Mouse (Mus musculus) cerebellum, postnatal 25 days (tissue): ENCODE data around the gene Usp48.
"Not testable (repeated sequence)": the region's sequence is repeated elsewhere in the genome, so short reads cannot be mapped to it uniquely, and the experiment has no call there.

Experiments used
- DNase-seq, 2 experiments: peaks; one replicate each; pipeline ENCODE4 v3.0.0; 2021; ENCODE audit warnings: mixed read lengths in 2 of 2

The Usp48 gene

GRCm38 (mm10) chr4:137593601-137594495, at the start of gene Usp48:
Gene Usp48 (plus strand): TSS chr4:137593755.
- DNase-seq: peak; percentile 99 to 100

GRCm38 (mm10) chr4:137545568-137545967, 48.0 kb upstream of the Usp48 start:
- DNase-seq: no peak

GRCm38 (mm10) chr4:137546003-137546525, 47.5 kb upstream of the Usp48 start:
- DNase-seq: peak; percentile 45 to 66

- DNase-seq: peak; percentile 73 to 77
Observed at GRCm38 (mm10) chr4:137553466-137553865, 40.1 kb upstream of the Usp48 start.

- no peak for DNase-seq
Observed at GRCm38 (mm10) chr4:137556673-137557210, 36.8 kb upstream of the Usp48 start.

DNA sequence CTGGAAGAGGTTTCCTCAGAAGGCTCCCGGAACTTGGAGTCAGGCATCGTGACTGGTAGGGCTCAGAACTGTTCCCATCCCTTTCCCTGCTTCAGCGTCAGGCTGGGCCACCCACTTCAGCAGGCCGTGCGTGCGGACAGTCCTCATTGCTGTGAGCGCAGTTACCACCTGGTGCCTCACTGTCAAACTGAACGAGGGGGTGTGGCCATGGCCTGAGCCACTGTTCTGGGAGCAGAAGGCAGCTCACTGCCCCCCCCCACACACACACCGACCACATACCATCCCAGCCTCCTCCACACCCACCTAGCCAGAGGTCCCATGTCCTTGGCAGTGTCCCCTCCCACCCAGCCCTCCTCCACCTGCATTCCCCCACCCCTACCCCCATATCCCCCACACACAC, 23.7 kb upstream of the Usp48 start:
- no peak for DNase-seq

- no peak for DNase-seq
Observed at GRCm38 (mm10) chr4:137574469-137574868, 19.1 kb upstream of the Usp48 start, which contains the start of gene Ldlrad2. Gene Ldlrad2 (minus strand): TSS chr4:137574569.

- no peak for DNase-seq
Observed at GRCm38 (mm10) chr4:137577486-137577885, 16.1 kb upstream of the Usp48 start.

DNA sequence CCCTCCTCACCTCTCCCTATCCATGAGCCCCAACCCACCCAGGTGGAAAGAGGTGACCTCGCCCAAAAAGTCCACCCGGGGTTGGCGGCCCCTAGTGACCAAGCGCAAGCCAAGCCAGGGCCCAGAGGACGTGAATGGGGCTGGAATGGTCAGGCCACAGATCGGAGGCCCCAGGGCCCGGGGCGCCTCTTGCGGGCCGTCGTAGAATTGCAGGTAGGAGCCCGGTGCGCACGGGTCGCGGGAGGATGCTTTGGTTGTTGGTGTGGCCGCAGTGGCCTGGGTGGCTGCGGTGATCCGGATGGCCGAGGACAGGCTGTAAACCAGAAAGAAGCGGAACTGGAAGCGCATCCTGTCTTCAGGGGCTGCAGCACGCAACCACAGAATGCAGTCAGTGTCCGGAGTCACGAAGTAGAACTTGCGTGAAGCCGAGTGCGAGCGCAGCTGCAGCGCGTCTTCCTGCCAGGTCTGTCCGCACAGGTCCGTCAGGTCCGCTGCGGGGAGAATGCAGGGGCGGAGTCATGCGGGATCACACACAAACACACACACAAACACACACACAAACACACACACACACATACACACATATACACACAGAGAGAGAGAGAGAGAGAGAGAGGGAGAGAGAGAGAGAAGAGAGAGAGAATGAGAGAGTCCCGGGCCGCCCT, 15.2 kb upstream of the Usp48 start:
- peak; percentile 88 for DNase-seq

- no peak for DNase-seq
Observed at GRCm38 (mm10) chr4:137579789-137580188, 13.8 kb upstream of the Usp48 start.

DNA sequence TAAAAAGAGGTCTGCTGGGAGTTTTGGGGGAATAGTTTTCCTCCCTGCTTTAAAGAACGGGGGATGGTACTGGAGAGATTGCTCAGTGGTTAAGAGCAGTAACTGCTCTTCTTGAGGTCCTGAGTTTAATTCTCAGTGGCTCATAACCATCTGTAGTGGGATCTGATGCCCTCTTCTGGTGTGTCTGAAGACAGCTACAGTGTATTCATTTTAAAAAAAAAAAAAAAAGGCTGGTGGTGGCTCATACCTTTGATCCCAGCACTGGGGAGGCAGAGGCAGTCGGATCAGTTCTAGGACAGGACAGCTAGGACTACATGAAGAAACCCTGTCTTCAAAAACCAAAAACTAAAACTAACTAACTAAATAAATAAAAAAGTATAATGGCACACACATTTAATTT, 13.3 kb upstream of the Usp48 start:
- no peak for DNase-seq

GRCm38 (mm10) chr4:137581815-137582214, 11.7 kb upstream of the Usp48 start:
- DNase-seq: peak in 1 of 2 experiments; percentile 39

DNA sequence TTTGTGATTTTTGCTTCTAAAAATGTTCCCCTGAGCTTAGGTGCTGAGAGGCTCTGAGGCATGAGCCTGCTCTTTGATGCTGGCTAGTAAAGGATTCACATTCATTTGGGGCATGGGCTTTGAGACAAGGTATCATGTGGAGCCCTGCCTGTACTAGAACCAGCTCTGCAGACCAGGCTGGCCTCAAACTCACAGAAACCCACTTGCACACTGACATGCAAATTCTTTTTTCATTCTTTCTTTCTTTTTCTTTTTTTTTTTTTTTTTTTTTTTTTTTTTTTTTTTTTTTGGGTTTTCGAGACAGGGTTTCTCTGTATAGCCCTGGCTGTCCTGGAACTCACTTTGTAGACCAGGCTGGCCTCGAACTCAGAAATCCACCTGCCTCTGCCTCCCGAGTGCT, 4.5 kb upstream of the Usp48 start:
- DNase-seq: not testable (repeated sequence)

GRCm38 (mm10) chr4:137589586-137589985, 4.0 kb upstream of the Usp48 start:
- no peak for DNase-seq

GRCm38 (mm10) chr4:137590961-137591360, 2.6 kb upstream of the Usp48 start:
- peak; percentile 29 to 51 for DNase-seq

- DNase-seq: peak in 1 of 2 experiments; percentile 61
Observed at GRCm38 (mm10) chr4:137594496-137595270, 1.1 kb downstream of the Usp48 start.

DNA sequence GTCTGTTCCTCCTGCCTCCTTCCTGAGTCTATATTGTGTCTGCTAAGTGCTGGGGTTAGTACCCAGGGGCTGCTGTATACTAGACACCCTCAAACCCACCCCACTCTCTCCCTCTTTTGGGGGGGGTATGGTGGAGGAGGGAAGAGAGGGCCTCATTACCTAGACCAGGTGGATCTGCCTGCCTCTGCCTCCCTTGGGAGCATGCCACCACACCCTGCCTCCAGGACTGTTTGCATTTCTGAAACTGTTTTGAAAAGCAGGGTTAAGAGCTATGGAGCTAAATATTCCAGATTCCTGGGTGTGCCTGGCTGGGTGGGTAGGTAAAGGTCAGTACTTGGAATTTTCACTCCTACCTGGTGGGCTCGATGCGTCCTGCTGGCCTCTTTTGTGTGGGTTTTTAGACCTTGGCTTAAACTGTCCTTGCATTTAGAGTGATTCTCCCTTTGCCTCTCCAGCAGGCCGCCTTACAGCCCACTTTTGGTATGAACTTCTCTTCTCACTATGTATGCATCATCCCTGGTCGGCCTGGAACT, 3.6 kb downstream of the Usp48 start:
- DNase-seq: no peak

- DNase-seq: no peak
Observed at GRCm38 (mm10) chr4:137598577-137598976, 5.0 kb downstream of the Usp48 start.

DNA sequence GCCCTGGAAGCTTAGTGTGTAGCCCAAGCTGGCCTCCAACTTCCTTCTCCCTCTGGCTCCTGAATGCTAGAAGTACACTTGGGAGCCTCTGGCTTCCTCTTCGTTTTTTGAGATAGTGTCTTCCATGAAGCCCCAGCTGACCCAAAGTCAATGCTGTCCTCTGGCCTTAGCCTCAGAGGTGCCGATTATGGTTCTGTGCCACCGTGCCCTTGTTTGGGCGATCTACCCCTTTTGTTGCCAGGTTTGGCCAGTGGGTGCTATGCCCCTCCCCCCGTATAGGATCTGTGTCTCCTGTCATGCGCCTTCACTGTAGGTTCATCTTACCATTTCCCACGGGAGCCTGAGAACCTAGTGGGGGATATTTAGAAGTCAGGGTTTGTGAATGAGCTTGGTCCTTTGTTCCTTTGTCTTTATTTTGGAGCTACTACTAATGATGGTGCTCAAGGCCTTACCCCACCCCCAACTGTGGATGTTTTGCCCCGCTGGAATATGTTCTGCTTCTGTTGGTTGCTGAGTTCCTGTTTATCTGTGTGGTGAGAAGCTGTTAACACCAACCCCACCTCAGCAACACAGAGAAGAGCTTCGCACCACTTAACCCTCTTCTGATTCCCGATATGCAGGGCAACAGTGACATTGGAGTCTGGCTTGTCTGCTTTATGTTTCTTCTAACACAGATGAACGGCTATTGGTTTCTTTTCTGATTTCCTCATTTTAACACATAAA, 10.1 kb downstream of the Usp48 start:
- DNase-seq: no peak

GRCm38 (mm10) chr4:137607023-137607422, 13.5 kb downstream of the Usp48 start:
- no peak for DNase-seq

GRCm38 (mm10) chr4:137609281-137609680, 15.7 kb downstream of the Usp48 start:
- no peak for DNase-seq

GRCm38 (mm10) chr4:137609702-137610101, 16.1 kb downstream of the Usp48 start:
- no peak for DNase-seq
